Mouse (Mus musculus): Measurements from ENCODE around the gene Vars.

DNA sequence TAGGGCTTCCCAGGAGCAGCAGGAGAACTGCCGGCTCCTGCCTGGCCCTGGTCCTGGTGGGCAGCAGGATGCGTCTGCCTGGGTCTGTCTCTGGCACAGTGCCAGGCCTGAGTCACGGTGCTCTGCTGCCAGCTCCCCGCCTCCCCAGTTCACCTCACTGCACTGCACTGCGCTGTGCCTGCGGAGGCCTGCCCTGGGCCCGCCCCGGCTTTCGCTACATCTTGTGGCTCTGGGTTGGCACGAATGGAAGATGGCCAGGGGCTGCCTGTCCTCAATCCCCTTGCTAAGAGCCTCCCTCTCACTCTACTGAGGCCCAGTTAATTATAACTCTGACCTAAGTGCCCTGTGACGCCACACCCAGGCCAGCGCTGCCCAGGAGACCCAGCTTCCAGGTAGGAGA lies 15.6 kb downstream of the Vars start, which contains the start of gene Vwa7:
- TF ChIP-seq CTCF (IDR thresholded peaks at IDR 0.05; ENCODE audit: extremely low read depth, insufficient read length, insufficient replicate concordance, low read depth, low read length) (no peak), POLR2A (IDR thresholded peaks at IDR 0.05; ENCODE audit: low read depth, low read length) (no peak)

Measured in small intestine, adult 2 months (tissue).